Mouse (Mus musculus) adrenal gland, adult (tissue): Measurements from ENCODE around the gene Sema3c.
"Not testable (repeated sequence)": the region's sequence is repeated elsewhere in the genome, so short reads cannot be mapped to it uniquely, and the experiment has no call there.

Source experiments
- DNase-seq, 2 experiments: peaks; one replicate each; pipeline ENCODE4 v3.0.0; 2022 to 2023; ENCODE audit warnings: low spot score in 1 of 2; ENCODE audit not compliant: inconsistent age in 2 of 2

Sema3c gene

GRCm38 (mm10) chr5:17573694-17574380 is at the start of gene Sema3c:
Gene Sema3c (plus strand): TSS chr5:17574281.
- DNase-seq, result peak in 1 of 2 experiments; percentile 66

DNA sequence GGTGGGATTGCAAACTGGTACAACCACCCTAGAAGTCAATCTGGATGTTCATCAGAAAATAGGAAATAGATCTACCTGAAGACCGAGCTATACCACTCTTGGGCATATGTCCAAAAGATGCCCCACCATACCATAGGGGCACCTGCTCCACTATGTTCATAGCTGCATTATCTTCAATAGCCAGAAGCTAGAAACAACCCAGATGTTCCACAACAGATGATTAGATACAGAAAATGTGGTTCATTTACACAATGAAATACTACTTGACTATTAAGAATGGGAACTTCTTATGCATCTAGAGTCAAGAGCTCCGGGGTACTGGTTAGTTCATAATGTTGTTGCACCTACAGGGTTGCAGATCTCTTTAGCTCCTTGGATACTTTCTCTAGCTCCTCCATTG is 42.9 kb upstream of the Sema3c start:
- DNase-seq, result not testable (repeated sequence)

DNA sequence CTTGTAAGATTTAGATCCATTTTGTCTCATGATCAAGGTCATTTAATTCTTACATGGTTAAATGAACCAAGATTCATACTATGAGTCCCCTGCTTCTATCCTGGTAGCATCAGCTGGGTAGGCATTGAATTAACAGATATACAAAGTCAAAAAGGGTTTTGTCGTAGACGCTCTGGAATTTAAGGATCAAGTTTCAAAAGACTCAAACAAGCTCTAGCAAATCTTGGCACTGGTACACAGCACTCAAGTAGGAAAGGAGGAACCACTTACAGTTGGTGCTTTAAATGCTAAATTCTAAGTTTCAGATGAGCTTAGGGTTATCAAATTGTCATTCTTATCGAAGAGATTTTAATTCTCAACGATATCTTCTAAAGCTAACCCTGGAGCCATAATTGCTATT is 30.9 kb upstream of the Sema3c start:
- no peak for DNase-seq

- DNase-seq, result peak; percentile 18 to 73
These were observed 29.1 kb upstream of the Sema3c start for GRCm38 (mm10) chr5:17544904-17545449.

GRCm38 (mm10) chr5:17551693-17552092 is 22.4 kb upstream of the Sema3c start:
- no peak for DNase-seq

DNA sequence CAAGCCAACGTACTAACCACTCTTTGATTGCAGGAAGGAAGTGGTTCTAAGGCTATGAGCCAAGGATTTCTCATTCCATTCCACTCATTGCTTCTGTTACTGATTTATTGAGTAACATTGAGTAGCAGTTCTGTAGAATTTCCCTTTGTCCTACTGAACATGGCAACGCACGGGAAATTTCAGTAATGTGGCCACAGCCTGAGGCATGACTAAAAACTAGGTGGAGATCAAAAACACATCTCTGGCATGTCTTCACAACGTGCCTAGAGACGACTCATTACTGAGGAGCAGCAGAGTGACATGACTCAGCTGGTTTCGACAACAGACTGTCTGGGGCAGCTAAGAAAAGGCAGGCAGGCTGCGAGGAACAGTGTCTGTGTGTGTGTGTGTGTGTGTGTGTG is 18.0 kb upstream of the Sema3c start:
- DNase-seq, result peak; percentile 53 to 82

GRCm38 (mm10) chr5:17556715-17557265 is 17.3 kb upstream of the Sema3c start:
- DNase-seq, result peak in 1 of 2 experiments; percentile 59

DNA sequence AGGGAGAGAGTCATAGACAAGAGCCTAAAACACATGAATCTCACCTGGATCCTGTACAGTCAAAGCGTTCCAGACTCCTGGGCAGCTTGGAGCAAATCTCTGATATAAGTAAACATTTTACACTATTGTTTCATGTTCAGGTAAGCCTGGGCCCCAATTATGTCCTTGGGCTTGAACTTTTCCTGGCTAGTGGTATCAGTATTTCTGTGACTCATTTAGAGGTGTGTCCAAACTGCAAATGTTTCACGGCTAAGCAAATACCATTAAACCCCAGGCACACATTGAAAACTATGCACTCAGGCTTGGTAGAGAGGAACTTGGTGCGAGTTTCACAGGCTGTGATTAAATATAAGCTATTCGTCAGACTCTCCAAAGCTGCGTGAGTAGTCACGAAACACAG is 2.5 kb upstream of the Sema3c start:
- DNase-seq, result peak in 1 of 2 experiments; percentile 48

DNA sequence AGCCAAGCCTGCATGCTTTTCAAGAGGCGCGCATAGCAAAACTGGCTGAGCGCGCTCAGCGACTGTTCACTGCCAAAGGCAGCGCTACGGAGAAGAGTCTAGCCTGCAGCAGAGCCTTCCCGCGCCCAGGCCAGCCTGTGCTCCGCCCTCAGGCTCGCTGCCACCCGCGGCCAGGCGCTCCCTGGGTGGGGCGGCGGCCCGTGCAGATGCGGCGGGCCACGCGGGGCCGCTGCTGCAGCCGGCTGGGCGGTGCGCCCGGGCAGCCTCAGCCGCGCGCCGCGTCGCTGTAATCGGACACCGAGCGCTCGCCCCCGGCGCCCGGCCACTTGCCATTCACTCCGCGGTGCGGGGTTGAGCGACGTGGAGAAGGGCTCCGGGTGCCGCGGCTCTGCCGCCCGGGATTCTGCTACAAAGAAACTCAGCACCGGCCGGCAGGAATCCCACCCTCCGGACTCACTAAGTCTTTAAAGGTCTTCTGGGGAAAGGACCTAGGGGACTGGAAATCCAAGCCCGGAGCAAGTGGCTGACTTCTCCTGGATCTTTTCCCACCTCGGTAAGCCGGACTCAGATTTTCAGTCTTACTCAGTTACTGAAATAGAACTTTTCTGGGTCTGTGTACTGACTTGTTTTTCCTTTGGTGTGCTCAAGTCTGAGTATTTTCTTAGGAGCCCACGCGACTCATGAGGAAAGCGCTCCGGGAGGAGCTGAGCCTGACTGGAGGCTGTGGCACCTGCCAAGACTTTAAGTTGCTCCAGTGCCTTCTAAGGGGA is 517 bp downstream of the Sema3c start:
- DNase-seq, result peak; percentile 75 to 93

GRCm38 (mm10) chr5:17575183-17575495 is 1.1 kb downstream of the Sema3c start:
- no peak for DNase-seq

DNA sequence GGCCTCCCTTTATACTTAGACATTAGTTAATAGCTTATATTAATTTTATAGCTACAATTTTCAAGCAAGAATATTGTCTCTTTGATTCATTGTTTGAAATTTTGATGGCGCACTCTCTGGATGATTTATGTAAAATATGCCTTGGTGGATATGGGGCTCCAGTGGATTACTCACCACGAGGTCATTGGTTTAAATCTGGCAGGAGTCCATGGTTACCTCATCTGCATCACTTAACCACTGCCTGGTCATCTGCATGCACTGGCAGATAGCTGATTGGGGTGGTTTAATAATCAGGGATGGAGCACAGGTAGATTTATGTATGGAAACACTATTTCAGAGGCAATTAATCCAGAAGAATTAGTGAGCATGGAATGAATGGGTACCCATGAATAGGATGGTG is 2.0 kb downstream of the Sema3c start:
- peak; percentile 64 to 89 for DNase-seq

DNA sequence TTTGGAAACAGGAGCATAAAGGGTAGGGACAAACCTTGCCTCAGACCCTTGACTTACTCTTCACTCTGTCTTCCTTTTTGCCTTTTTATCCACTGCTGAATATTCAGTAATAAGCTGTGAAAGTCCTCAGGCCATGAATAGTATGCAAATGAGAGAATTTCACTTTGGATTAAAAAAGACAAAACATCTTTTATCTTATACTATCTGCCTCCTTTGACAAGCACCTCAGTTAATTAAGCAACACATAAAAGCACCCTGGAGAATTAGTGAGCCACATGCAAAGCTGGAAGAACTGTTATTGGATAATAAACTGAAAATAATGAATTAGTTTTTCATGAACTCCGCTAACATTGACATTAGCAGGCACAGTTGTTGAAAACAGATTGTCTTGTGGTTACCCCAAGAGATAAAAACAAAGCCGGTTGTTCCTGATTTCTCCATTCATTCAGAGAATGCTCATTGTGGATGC is 8.0 kb downstream of the Sema3c start:
- no peak for DNase-seq

DNA sequence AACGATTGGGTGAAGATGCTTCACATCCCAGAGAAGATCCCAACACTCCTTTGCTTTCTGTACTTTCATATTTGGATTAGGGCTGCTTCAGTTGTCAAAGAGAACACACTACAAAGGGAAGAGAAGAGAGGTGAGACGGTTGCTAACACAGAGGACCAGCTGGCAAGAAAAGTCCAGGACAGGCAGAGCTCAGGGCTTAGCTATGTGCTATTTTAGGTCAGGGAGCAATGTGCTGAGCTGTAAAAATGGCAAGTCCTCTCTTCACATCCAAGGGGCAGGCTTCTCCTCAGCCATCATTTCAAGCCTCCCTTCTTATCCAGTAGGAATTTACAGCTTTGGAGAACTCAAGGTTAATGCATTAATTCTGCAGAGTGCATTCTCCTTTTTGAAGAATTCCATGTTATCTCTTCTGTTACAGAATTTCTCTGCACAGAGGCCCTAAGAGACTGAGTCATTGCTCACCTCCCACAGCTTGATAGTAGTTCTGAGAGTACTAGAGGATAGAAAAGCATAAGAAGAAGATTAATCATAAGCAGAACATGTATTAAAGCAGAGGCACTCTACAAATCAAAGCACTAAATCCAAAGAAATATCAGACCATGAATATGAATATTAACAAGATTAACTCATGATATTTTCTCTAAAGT is 10.3 kb downstream of the Sema3c start:
- peak in 1 of 2 experiments; percentile 27 for DNase-seq

- no peak for DNase-seq
These were observed 12.6 kb downstream of the Sema3c start for GRCm38 (mm10) chr5:17586518-17587210.

- DNase-seq, result no peak
These were observed 17.8 kb downstream of the Sema3c start for GRCm38 (mm10) chr5:17591908-17592307.

DNA sequence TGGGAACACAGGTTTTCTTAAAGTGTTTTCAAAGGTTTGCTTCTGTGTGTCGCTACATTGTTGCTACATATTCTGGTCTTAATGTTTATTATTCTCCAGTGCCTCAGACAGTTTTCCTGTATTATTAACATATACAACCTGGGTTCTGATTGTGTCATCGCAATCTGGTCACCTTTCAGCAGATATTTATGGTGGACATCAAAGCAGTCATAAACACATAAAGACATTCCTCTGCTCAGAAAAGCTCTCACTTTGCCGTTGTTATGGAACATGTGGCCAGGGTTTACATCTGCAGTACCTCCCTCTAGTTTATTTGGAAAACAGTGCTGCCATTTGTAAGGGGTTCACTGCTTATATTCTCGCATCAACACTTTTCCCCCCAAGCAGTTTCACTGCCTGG is 27.6 kb downstream of the Sema3c start:
- DNase-seq, result no peak

GRCm38 (mm10) chr5:17620619-17621018 is 46.5 kb downstream of the Sema3c start:
- no peak for DNase-seq

- no peak for DNase-seq
These were observed 48.5 kb downstream of the Sema3c start for GRCm38 (mm10) chr5:17622564-17622963.

DNA sequence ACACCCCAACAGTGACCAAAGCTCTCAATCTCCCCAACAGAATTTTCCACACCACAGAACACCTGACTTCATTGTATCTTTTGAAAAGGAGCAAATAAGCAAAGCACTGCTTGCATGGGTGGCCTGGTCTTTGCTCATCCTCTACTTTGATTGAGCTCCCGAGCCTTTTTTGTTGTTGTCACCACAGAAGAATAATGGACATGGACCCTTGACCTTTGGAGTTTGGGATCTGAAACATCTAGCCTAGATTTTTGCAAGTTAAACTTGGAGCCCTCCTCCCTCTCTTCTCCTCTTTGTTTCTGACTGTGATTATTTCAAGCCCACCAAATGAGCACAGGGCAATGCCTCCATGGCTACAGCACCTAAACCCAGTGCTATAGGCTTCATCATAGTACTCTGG is 54.5 kb downstream of the Sema3c start:
- no peak for DNase-seq

DNA sequence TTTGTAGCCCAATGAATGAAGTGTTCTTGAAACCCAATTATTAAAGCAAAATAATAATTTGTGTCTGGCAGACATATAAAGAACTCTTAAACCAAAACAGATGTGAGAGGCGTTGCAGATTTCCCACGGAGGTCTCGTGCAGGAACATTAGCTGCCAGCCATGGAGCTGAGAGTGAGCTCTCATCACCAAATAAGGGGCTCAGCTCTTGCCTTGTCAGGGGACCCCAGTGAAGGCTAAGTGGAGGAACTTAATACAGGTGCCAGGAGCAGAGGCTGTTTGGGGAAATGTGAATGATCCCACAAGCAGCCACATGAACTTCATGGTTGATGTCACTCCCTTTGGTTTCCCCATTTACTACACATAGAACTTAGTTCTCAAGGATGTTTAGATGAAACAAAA is 55.5 kb downstream of the Sema3c start:
- no peak for DNase-seq

DNA sequence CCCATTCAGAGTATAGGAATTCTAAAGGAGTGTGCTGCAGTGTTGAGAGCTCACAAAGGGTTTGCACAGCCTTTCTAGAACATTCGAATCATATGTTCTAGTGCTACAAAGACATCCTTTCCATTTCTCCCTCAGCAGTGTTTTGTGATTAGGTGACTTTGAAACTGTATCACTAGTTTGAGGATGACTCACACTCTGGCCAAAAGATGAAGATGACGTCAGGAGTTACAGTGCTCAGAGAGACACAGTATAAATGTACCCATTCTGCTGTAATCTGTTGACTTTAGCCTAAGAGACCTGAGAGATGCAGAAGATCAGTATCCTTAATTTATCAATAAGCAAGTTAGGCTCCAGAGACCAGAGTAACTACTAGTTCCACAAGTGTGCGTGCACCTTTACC is 65.4 kb downstream of the Sema3c start:
- DNase-seq, result no peak
